Mouse (Mus musculus) kidney, adult 8-10 months (tissue): ENCODE measurements at regions not wholly inside any gene's neighbourhood (a gene's known extent, or its start where the extent isn't known, plus 50 kb on each side); places are given as distances from the start of the nearest gene placed in this dataset.
"Not testable (repeated sequence)": the region's sequence is repeated elsewhere in the genome, so short reads cannot be mapped to it uniquely, and the experiment has no call there.

Experiments used
- DNase-seq, 2 experiments: peaks; one replicate each; pipeline ENCODE4 v3.0.0; 2022

GRCm38 (mm10) chr16:3114473-3115335 is 476.1 kb upstream of the Olfr161 start:
- peak; percentile 17 to 28 for DNase-seq

GRCm38 (mm10) chr16:3115336-3116112 is 475.3 kb upstream of the Olfr161 start:
- DNase-seq: peak; percentile 18 to 41

GRCm38 (mm10) chr16:3116113-3116511 is 474.7 kb upstream of the Olfr161 start:
- peak; percentile 38 to 56 for DNase-seq

GRCm38 (mm10) chr16:3121216-3121615 is 469.6 kb upstream of the Olfr161 start:
- not testable (repeated sequence) for DNase-seq

- DNase-seq: not testable (repeated sequence)
Observed at GRCm38 (mm10) chr16:3122145-3122860, 468.5 kb upstream of the Olfr161 start.

GRCm38 (mm10) chr16:3122861-3123477 is 467.9 kb upstream of the Olfr161 start:
- peak; percentile 76 to 88 for DNase-seq

- not testable (repeated sequence) for DNase-seq
Observed at GRCm38 (mm10) chr16:3127317-3127716, 463.5 kb upstream of the Olfr161 start.
